Mouse (Mus musculus) embryonic facial prominence, embryonic 12.5 days (tissue): ENCODE measurements around the gene Scrt2. TPM values are rescaled to one million over a fixed set of nuclear protein-coding genes. Genes with fewer than 3 reads are reported as not detected.

Experiments
- polyA plus RNA-seq: library from polyadenylated mRNA; unstranded; fragments of >200 nt; fragmentation: Nextera tagmentation; extraction: Ambion mirVana; gene quantifications from 2 replicates; pipeline ENCODE4 v1.2.1, GENCODE M21; 2016

The Scrt2 gene
- polyA plus RNA-seq, 1 experiment from 2014 or later = 1.4 TPM

Other genes starting within 250 kb of the Scrt2 start
- gene Rspo4, start 238.6 kb upstream of the Scrt2 start, polyA plus RNA-seq = 0.24 and 0.47 TPM in 2 replicates
- gene Angpt4, start 170.3 kb upstream of the Scrt2 start, polyA plus RNA-seq = 0.28 and 0.31 TPM in 2 replicates
- 34.6 and 36.2 TPM in 2 replicates for gene Fam110a, start 101.3 kb upstream of the Scrt2 start, polyA plus RNA-seq
- 1.2 TPM in 2 replicates for gene Slc52a3, start 85.0 kb upstream of the Scrt2 start, polyA plus RNA-seq
- 10.7 and 13.6 TPM in 2 replicates for gene Srxn1, start 24.0 kb downstream of the Scrt2 start, polyA plus RNA-seq
- gene Tcf15, start 62.0 kb downstream of the Scrt2 start, polyA plus RNA-seq = 12.2 and 14.7 TPM in 2 replicates
- 86.5 and 94.9 TPM in 2 replicates for gene Csnk2a1, start 145.3 kb downstream of the Scrt2 start, polyA plus RNA-seq
- 46.2 and 48.1 TPM in 2 replicates for gene Tbc1d20, start 212.3 kb downstream of the Scrt2 start, polyA plus RNA-seq